Mouse (Mus musculus) G1E (cell line): ENCODE data around the gene Snx21.

Source experiments
- CTCF ChIP-seq: IDR thresholded peaks from 2 replicates; pipeline ENCODE4 v1.5.1; 2012; ENCODE audit warnings: low read depth, low read length, inconsistent platforms, mixed read lengths
- GATA1 ChIP-seq: IDR thresholded peaks from 2 replicates; pipeline ENCODE4 v1.6.1; 2012; ENCODE audit warnings: borderline replicate concordance, low read length, inconsistent platforms, mixed read lengths
- POLR2AphosphoS5 ChIP-seq: IDR thresholded peaks from 2 replicates; pipeline ENCODE4 v1.6.1; 2012; ENCODE audit warnings: low read depth, low read length, inconsistent platforms; ENCODE audit not compliant: insufficient replicate concordance

DNA sequence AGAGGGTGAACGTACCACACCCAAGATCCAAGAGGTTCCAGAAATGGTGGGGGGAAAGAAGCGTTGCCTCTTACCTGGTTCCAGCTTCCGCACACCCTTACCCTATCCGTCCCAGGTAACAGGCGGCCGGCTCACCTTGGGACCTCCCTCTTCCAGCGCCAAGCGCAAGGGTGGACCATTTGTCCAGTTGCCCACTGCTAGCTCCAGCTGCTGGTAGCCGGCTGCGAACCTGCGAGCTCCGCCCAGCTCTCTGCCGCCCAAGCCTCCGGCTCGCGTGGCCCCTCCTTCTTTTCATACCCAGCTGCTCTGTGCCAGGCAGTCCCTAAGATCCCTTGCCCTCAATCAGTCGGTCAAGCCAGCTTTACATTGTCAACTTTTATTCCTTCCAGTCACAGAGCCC, 8.8 kb upstream of the Snx21 start:
- no peak for TF ChIP-seq CTCF
- no peak for TF ChIP-seq POLR2AphosphoS5
- no peak for TF ChIP-seq GATA1
